Mouse (Mus musculus) embryonic fibroblast, embryonic 13.5 days (primary cell): Measurements from ENCODE around the gene Arx.

Source experiments
- CTCF ChIP-seq: IDR thresholded peaks from 2 replicates; pipeline ENCODE4 v1.5.1; 2011; ENCODE audit warnings: mild to moderate bottlenecking, control low read depth, low read length, moderate library complexity, borderline replicate concordance; ENCODE audit not compliant: insufficient read depth
- POLR2A ChIP-seq: IDR thresholded peaks from 2 replicates; pipeline ENCODE4 v1.6.1; 2011; ENCODE audit warnings: low read depth, mild to moderate bottlenecking, control low read depth, low read length, moderate library complexity

- no peak for TF ChIP-seq CTCF
- no peak for TF ChIP-seq POLR2A
These were observed 5.1 kb upstream of the Arx start for GRCm38 (mm10) chrX:93281028-93281723.
